Mouse (Mus musculus) testis, postnatal 14 days (tissue): ENCODE data around the gene D1Ertd622e.

ENCODE experiments used
- DNase-seq: peaks from one replicate; pipeline ENCODE4 v3.0.0; 2021; ENCODE audit warnings: low spot score

Gene D1Ertd622e

DNA sequence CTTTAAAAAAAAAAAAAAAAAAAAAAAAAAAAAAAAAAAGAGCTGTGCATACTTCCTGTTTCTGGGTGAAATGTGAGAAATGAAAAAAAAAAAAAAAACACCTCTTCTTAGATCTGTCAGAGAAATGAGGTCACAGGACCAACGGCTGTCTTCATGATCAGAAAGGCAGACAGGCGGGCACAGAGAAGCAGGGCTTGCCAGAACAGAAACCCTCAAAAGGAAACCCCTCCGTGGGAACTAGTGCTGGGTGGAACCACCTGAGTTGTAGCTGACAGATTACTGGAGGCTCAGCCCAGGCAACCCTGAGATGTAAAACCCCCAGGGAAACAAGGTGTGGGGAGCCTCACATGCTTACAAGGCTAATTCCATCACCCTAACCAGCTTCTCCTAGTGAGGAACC is 81.6 kb downstream of the D1Ertd622e start:
- no peak for DNase-seq

DNA sequence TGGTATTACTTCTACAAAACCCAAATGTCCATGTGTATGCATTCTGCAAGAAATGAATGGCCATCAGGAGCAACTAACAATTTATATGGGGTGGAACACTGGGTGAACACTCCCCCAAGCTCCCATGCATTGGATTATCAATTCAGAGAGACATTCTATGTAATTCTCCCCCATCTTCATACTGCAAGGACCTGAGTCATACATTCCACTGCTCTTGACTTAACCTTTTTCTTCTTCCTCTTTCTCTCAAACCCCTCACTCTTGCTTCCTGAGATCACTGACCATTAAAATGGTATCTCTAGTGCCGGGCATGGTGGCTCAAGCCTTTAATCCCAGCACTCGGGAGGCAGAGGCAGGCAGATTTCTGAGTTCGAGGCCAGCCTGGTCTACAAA is 83.9 kb downstream of the D1Ertd622e start:
- no peak for DNase-seq

DNA sequence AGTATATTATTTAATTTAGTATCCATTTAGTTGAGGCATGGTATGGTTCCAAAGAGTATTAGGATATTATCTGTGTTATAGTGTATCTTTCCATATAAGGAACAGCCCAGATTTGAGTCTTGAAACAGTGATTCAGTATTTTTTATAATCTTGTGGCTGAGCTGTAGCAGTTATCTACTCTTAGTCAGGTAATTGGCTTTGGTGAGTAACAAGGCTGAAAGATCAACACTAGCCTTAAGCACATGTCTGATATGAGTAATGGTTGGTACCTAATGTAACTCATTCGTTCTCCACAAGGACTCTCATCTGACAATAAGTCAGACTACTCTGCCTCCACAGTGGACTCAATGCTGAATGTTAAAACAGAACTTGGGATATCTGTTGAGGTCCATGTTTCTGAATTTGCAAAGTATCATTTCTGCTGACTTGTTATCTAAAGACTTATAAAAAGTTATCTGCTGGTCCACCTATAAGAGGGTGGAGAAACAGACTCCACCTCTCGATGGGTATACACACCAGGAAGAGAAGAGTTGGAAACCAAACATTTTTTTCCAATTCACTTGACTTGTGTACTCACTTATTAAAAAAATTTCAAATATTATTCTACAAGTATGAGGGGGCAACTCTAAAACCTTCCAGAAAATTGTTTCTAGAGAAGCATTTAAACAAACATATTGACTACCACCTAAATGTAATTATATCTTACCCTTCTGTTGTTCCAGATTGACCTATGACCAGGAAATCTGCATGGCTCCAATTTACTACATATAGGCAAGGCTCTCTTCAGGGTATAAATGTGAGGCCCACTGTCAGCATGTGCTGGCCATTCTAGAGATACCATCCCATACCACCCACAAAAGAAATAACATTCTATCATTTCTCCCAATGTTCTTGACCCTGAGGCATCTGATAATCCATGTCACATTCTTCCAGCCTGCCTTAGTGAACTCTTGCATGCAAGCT is 84.5 kb downstream of the D1Ertd622e start:
- DNase-seq, result no peak

DNA sequence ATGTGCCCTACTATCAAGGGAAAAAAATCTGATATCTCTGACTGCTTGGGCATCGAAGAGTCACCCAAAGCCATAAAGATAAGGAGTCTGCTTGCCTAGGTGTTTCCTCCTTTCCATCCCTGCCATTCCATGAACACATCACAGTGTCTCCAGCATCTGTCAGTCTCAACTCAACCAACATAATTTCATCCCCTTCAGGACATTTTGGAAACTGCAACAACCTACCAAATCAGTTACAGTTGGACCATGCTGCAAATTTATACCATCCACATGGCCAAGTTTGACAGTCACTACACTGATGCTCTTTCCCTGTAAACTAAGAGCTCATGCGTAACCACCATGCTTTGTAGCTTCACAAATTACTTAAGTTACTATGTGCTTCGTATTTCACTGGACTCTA is 85.3 kb downstream of the D1Ertd622e start:
- DNase-seq, result no peak

DNA sequence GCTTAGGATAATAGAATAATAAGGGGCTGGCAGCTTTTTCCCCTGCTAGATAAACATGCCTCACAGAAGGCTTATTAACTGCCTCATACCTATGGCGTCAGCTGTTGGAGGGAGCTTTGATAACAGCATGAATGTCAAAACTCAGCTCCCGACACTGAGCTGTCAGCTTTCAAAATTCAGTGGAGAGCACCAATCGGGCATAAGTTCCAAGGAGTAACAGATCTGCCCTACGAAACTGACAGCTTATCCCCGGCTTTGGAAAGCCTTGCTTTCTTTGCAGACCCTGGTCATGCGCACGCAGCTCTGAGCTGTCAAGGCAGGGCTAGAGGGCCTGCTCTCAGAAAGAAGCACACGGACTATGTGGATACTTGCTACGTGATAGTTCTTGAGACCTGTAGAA is 91.1 kb downstream of the D1Ertd622e start:
- DNase-seq, result no peak

DNA sequence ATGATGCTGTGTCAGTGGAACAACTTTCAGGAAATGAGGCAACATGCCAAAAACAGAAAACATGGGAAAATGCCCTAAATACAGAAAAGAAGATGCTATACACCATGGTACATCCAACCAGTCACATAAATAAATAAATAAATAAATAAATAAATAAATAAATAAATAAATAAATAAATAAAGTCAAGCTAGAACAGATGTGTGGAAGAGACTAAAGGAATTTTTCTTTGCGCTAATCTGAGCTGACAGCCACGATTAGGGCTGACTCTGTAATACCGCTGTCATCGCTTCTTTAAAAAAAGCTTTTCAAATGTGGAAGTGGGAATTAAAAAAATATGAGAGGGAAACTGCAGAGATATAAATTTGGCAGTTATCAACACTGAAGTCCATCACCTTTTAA is 93.9 kb downstream of the D1Ertd622e start:
- no peak for DNase-seq

DNA sequence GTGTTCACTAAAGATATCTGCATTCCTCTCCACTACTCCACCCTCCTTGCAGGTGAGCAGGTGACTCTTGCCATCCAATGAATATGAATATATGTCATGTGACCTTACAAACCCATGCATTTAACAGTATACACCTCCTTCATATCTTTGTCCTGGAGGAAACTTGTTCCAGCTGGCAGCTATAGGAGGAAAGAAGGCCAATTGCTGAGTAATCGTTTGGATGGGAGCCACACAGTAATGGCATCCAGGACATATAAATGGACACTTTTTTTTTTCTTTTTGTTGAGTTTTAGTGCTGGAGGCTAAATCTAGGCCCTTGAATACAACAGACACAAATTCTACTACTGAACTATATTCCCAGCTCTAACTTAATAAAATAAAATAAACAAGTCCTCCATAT is 97.2 kb downstream of the D1Ertd622e start:
- no peak for DNase-seq

DNA sequence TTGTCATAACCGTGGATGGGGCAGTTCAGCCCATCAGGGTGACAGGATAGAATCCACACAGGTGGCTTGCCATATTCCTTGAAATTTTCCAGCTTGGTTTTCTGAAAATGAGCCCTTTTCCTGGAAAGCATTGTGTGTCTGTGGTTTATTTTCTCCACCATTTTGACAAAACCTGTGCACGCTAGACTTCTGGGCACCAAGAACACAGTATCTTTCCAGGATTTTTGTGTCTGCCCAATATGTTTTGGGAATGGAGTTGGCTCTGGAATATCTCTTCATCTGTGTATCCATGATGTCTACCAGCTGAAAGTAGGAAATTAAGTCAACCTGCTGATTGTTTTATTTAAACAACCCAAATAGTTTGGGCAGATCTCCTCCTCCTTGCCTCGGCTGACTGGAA is 99.0 kb downstream of the D1Ertd622e start:
- DNase-seq, result no peak
